Comparison of ENCODE assay signal across 9 mouse cellular contexts in genomic region chr7:19811114-19811513, GRCm38 (mm10). TPM values are rescaled to one million over a fixed set of nuclear protein-coding genes. Genes with fewer than 3 reads are reported as not detected.
A peak's percentile ranks its signal among the peaks of the same experiment; 100 is the strongest.
DNase-seq lines count a peak whose midpoint lies in the region; ATAC-seq and TF ChIP-seq lines count a peak whose summit lies in the region.
"Had no signal": no experiment of that assay in that cellular context is flagged by ENCODE, and none has a peak within 500 bp of the region (broad histone marks: within the 10 kb centered on the region; RNA-seq: fewer than 3 reads in every experiment).

No protein-coding gene starts in this region.

- H3K4me2 ChIP-seq in heart, embryonic 14.5 days (ENCODE audit: low read length): peak overlapping the region; percentile 23
- peak overlapping the region; percentile 27; the same call in 1 of the 2 replicates for H3K4me2 ChIP-seq in kidney, postnatal 0 days (ENCODE audit: low read length)
- H3K4me2 ChIP-seq: liver, embryonic 15.5 days had no signal

- no peak overlapping the region for H3K27ac ChIP-seq in heart, embryonic 14.5 days (replicated peaks in 1 of 2; ENCODE audit: control insufficient read depth in 1 of 2, insufficient read depth in 1 of 2, low read depth in 2 of 2, low read length in 2 of 2)
- no peak overlapping the region for H3K27ac ChIP-seq in kidney, postnatal 0 days
- H3K27ac ChIP-seq: liver, embryonic 15.5 days had no signal

- H3K36me3 ChIP-seq in heart, embryonic 14.5 days (ENCODE audit: control insufficient read depth, insufficient read depth, low read length): no peaks in the 10 kb centered on the region
- H3K36me3 ChIP-seq in kidney, postnatal 0 days (ENCODE audit: insufficient read depth, low read length): no peaks in the 10 kb centered on the region
- H3K36me3 ChIP-seq: liver, embryonic 15.5 days had no signal

- peaks cover 12 to 15% of the 10 kb centered on the region in 2 experiments for H3K4me1 ChIP-seq in heart, embryonic 14.5 days (ENCODE audit: control insufficient read depth in 2 of 2, insufficient read depth in 2 of 2, low read length in 2 of 2)
- H3K4me1 ChIP-seq in kidney, postnatal 0 days (replicated peaks; ENCODE audit: insufficient read depth, low read length): peaks cover 4% of the 10 kb centered on the region; the same call in 1 of the 2 replicates

- H3K9ac ChIP-seq in heart, embryonic 14.5 days (ENCODE audit: low read length): no peak overlapping the region
- H3K9ac ChIP-seq in kidney, postnatal 0 days (ENCODE audit: low read depth, low read length): no peak overlapping the region
- H3K9ac ChIP-seq: liver, embryonic 15.5 days had no signal

- peaks cover 34% of the 10 kb centered on the region for H3K27me3 ChIP-seq in heart, embryonic 14.5 days (ENCODE audit: control insufficient read depth, insufficient read depth, low read length)
- H3K27me3 ChIP-seq in kidney, postnatal 0 days (ENCODE audit: insufficient read depth, low read length): no peaks in the 10 kb centered on the region

- TF ChIP-seq CTCF in kidney, postnatal 0 days (IDR thresholded peaks at IDR 0.05; ENCODE audit: low read depth): no peak

- no peak overlapping the region for H3K4me3 ChIP-seq in heart, embryonic 14.5 days (ENCODE audit: control insufficient read depth in 1 of 2, insufficient read depth in 1 of 2, low read depth in 1 of 2, low read length in 2 of 2)
- no peak overlapping the region for H3K4me3 ChIP-seq in kidney, postnatal 0 days (replicated peaks; ENCODE audit: low read depth, low read length)
- H3K4me3 ChIP-seq: liver, embryonic 15.5 days had no signal

- no peak for ATAC-seq in heart, embryonic 14.5 days (ENCODE audit: insufficient number of reproducible peaks, insufficient read depth, low FRiP score, low read depth)
- peak; percentile 57 for ATAC-seq in kidney, postnatal 0 days (replicated peaks; ENCODE audit: low FRiP score, low read depth)
- ATAC-seq in megakaryocyte progenitor cell, adult 5-6 weeks (replicated peaks; ENCODE audit: poor library complexity): no peak

- 3% methylated on average over 22 of the region's 22 CpGs for WGBS in heart, embryonic 14.5 days
- WGBS in kidney, postnatal 0 days: 12% methylated on average over 22 of the region's 22 CpGs

- peak; percentile 18 to 62 for DNase-seq in cerebellum, postnatal 25 days
- DNase-seq in cerebellum, adult 11 months: no peak
- DNase-seq in ZHBTc4 (ENCODE audit: low read depth, low spot score): peak; percentile 76
- peak; percentile 59 for DNase-seq in kidney, postnatal 0 days (ENCODE audit: low spot score)
- peak; percentile 38 for DNase-seq in mesoderm, embryonic 11.5 days (ENCODE audit: low read depth, low spot score)
- no peak for DNase-seq in layer of hippocampus, postnatal 25 days (ENCODE audit: extremely low spot score in 1 of 2, low spot score in 1 of 2)

- no peaks in the 10 kb centered on the region for H3K9me3 ChIP-seq in heart, embryonic 14.5 days (ENCODE audit: control insufficient read depth, low read length)
- no peaks in the 10 kb centered on the region for H3K9me3 ChIP-seq in kidney, postnatal 0 days (replicated peaks; ENCODE audit: low read length)
- H3K9me3 ChIP-seq: liver, embryonic 15.5 days had no signal

RNA-seq across cellular contexts. Expression of gene Bcl3, which starts 11.5 kb away (rescaled TPM):
- polyA plus RNA-seq in heart, embryonic 14.5 days (2014; fragmentation: Nextera tagmentation; extraction: Ambion mirVana): 1.7 and 2.0 TPM in 2 replicates
- 3.5 and 3.8 TPM in 2 replicates for polyA plus RNA-seq in kidney, postnatal 0 days (2015; fragmentation: Nextera tagmentation; extraction: Ambion mirVana)
- total RNA-seq in megakaryocyte progenitor cell, adult 5-6 weeks (2015): 6.3 and 11.5 TPM in 2 replicates
- total RNA-seq in megakaryocyte progenitor cell, adult 5-6 weeks (2017): 1.6 and 4.6 TPM in 2 replicates
- under 1 TPM; 0.49 to 0.61 TPM for total RNA-seq in layer of hippocampus, postnatal 25 days (2021)

RNA-seq across cellular contexts. Expression of gene Cblc, which starts 14.5 kb away (rescaled TPM):
- polyA plus RNA-seq in heart, embryonic 14.5 days (2014; fragmentation: Nextera tagmentation; extraction: Ambion mirVana): 0.53 TPM in 1 of 2 replicates, not detected in the other
- 14.6 and 16.9 TPM in 2 replicates for polyA plus RNA-seq in kidney, postnatal 0 days (2015; fragmentation: Nextera tagmentation; extraction: Ambion mirVana)
- total RNA-seq in megakaryocyte progenitor cell, adult 5-6 weeks (2015): not detected in 2 replicates
- total RNA-seq in megakaryocyte progenitor cell, adult 5-6 weeks (2017): not detected in 2 replicates
- total RNA-seq in layer of hippocampus, postnatal 25 days (2021): not detected

RNA-seq across cellular contexts. Expression of gene Bcam, which starts 40.3 kb away (rescaled TPM):
- polyA plus RNA-seq in heart, embryonic 14.5 days (2014; fragmentation: Nextera tagmentation; extraction: Ambion mirVana): 293 and 321 TPM in 2 replicates
- polyA plus RNA-seq in kidney, postnatal 0 days (2015; fragmentation: Nextera tagmentation; extraction: Ambion mirVana): 378 and 394 TPM in 2 replicates
- total RNA-seq in megakaryocyte progenitor cell, adult 5-6 weeks (2015): not detected in 2 replicates
- not detected in 2 replicates for total RNA-seq in megakaryocyte progenitor cell, adult 5-6 weeks (2017)
- total RNA-seq in layer of hippocampus, postnatal 25 days (2021): 10 to 100 TPM in 1 of 2 experiments, 1 to 10 TPM in 1; 8.7 to 11.4 TPM

RNA-seq across cellular contexts. Expression of gene Gm19345, which starts 40.7 kb away (rescaled TPM):
- not detected in 2 replicates for polyA plus RNA-seq in heart, embryonic 14.5 days (2014; fragmentation: Nextera tagmentation; extraction: Ambion mirVana)
- polyA plus RNA-seq in kidney, postnatal 0 days (2015; fragmentation: Nextera tagmentation; extraction: Ambion mirVana): not detected in 2 replicates
- total RNA-seq in megakaryocyte progenitor cell, adult 5-6 weeks (2015): not detected in 2 replicates
- not detected in 2 replicates for total RNA-seq in megakaryocyte progenitor cell, adult 5-6 weeks (2017)
- 1 to 10 TPM; 1.8 to 2.9 TPM for total RNA-seq in layer of hippocampus, postnatal 25 days (2021)
- polyA plus RNA-seq: liver, embryonic 15.5 days had no signal

RNA-seq across cellular contexts. Expression of gene Ceacam16, which starts 50.0 kb away (rescaled TPM):
- polyA plus RNA-seq in heart, embryonic 14.5 days (2014; fragmentation: Nextera tagmentation; extraction: Ambion mirVana): not detected in 2 replicates
- polyA plus RNA-seq in kidney, postnatal 0 days (2015; fragmentation: Nextera tagmentation; extraction: Ambion mirVana): not detected in 2 replicates
- total RNA-seq in megakaryocyte progenitor cell, adult 5-6 weeks (2015): not detected in 2 replicates
- not detected in 2 replicates for total RNA-seq in megakaryocyte progenitor cell, adult 5-6 weeks (2017)
- total RNA-seq in layer of hippocampus, postnatal 25 days (2021): not detected
- polyA plus RNA-seq: liver, embryonic 15.5 days had no signal

Comparison
In these comparisons a context has a peak if more than half of its experiments do, and no peak if none do; other contexts are left out.
1. DNase-seq: peak in cerebellum, postnatal 25 days (2 of 2), ZHBTc4 (single experiment), kidney, postnatal 0 days (single experiment) and mesoderm, embryonic 11.5 days (single experiment); none in cerebellum, adult 11 months (single experiment) and layer of hippocampus, postnatal 25 days (0 of 2).
2. RNA of gene Bcam, which starts 40.3 kb away (total RNA-seq): 8.7 to 11.4 TPM in layer of hippocampus, postnatal 25 days; not detected in megakaryocyte progenitor cell, adult 5-6 weeks; every median in the first group is over 4 times any median in the second.